Mouse (Mus musculus) embryonic stem cell, embryonic (primary cell): ENCODE results near the gene Fam19a1.

Experiments
- CTCF ChIA-PET, 4 experiments: fragments of 300-600 bp in 2 of 4; fragments of 350-600 bp in 2 of 4; sonication (Branson Sonifier 250); formaldehyde crosslinking; loops; one replicate each; lab custom pipeline; 2022; ENCODE audit warnings: inconsistent platforms in 2 of 4; lab: Charles Lee
- POLR2A ChIA-PET, 4 experiments: fragments of 300-600 bp in 2 of 4; fragments of 350-600 bp in 2 of 4; sonication (Branson Sonifier 250); formaldehyde crosslinking; loops; one replicate each; lab custom pipeline; 2022; ENCODE audit warnings: antibody characterized with exemption in 4 of 4, inconsistent platforms in 1 of 4; lab: Charles Lee

Gene Fam19a1

GRCm38 (mm10) chr6:96581187-96581586 is 468.2 kb downstream of the Fam19a1 start:
- ChIA-PET POLR2A (no interaction called here), CTCF (no interaction called here)

GRCm38 (mm10) chr6:96587427-96587826 is 474.5 kb downstream of the Fam19a1 start:
- CTCF ChIA-PET, result interaction anchor here in 1 of 4 experiments (0.5 kb wide), 1 partner anchor 147 kb away, joined by 9 read pairs; no protein-coding TSS in a partner anchor
- POLR2A ChIA-PET, result no interaction called here

GRCm38 (mm10) chr6:96593031-96593430 is 480.1 kb downstream of the Fam19a1 start:
- ChIA-PET POLR2A (no interaction called here), CTCF (no interaction called here)

- CTCF ChIA-PET, result no interaction called here
- POLR2A ChIA-PET, result interaction anchor here in 2 of 4 experiments (0.9 to 1.2 kb wide), 2 partner anchors 42 to 139 kb away, joined by 3 read pairs; no protein-coding TSS in a partner anchor
These were observed 482.2 kb downstream of the Fam19a1 start for GRCm38 (mm10) chr6:96595201-96595600.

GRCm38 (mm10) chr6:96624196-96624595 is 511.2 kb downstream of the Fam19a1 start:
- CTCF ChIA-PET, result no interaction called here
- POLR2A ChIA-PET, result interaction anchor here in 1 of 4 experiments (0.6 to 1.0 kb wide), 2 partner anchors 13 to 46 kb away, joined by 3 read pairs; no protein-coding TSS in a partner anchor

GRCm38 (mm10) chr6:96631518-96631917 is 518.6 kb downstream of the Fam19a1 start:
- ChIA-PET POLR2A (no interaction called here), CTCF (no interaction called here)

- POLR2A ChIA-PET, result no interaction called here
- CTCF ChIA-PET, result no interaction called here
These were observed 519.3 kb downstream of the Fam19a1 start for GRCm38 (mm10) chr6:96632243-96632642.

- ChIA-PET POLR2A (no interaction called here), CTCF (no interaction called here)
These were observed 522.7 kb downstream of the Fam19a1 start for GRCm38 (mm10) chr6:96635663-96636062.

GRCm38 (mm10) chr6:96648742-96649141 is 535.8 kb downstream of the Fam19a1 start:
- POLR2A ChIA-PET, result no interaction called here
- CTCF ChIA-PET, result no interaction called here

GRCm38 (mm10) chr6:96649267-96649666 is 536.3 kb downstream of the Fam19a1 start:
- POLR2A ChIA-PET, result no interaction called here
- CTCF ChIA-PET, result interaction anchor here in 1 of 4 experiments (0.6 kb wide), 1 partner anchor 1474 kb away, joined by 5 read pairs; no protein-coding TSS in a partner anchor

GRCm38 (mm10) chr6:96666311-96666710 is 553.4 kb downstream of the Fam19a1 start:
- CTCF ChIA-PET, result interaction anchor here in 1 of 4 experiments (0.6 kb wide), 1 partner anchor 1717 kb away, joined by 3 read pairs; no protein-coding TSS in a partner anchor

GRCm38 (mm10) chr6:96677813-96678212 is 564.9 kb downstream of the Fam19a1 start:
- ChIA-PET CTCF (no interaction called here), POLR2A (interaction anchor here in 1 of 4 experiments (0.9 kb wide), 1 partner anchor 9 kb away, joined by 3 read pairs; no protein-coding TSS in a partner anchor)

More at GRCm38 (mm10) chr6:96666311-96666710, 553.4 kb downstream of the Fam19a1 start:
- POLR2A ChIA-PET, result no interaction called here
